Mouse (Mus musculus) natural killer cell, adult 2 months (primary cell): ENCODE results near the gene Farsa.
A peak's percentile ranks its signal among the peaks of the same experiment; 100 is the strongest.
"Not testable (repeated sequence)": the region's sequence is repeated elsewhere in the genome, so short reads cannot be mapped to it uniquely, and the experiment has no call there.

Experiments used
- DNase-seq, 2 experiments: peaks; one replicate each; pipeline ENCODE4 v3.0.0; 2022; ENCODE audit warnings: low spot score in 2 of 2

Gene Farsa

DNA sequence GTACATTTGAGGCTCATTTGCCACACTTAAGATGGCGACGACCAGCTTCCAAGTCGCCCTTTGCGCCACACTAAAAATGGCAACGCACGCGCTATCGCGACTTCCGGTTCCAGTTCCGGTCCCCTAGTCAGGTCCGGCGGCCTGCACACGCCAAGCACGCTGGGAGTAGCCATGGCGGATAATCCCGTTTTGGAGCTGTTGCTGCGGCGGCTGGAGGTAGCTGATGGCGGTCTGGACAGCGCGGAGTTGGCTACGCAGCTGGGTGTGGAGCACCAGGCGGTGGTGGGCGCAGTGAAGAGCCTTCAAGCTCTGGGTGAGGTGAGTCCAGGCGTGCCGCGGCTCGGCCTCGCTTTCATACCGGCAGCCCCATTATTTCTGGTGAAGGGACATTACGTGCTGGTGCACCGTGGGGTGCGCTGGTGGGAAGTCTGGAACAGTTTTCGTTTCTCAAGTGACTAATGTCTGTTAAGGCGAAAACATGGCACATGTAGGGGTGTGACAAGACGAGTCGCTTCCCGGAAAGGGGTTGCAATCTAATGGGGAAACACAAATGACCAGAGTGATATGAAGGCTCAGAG lies at the start of gene Farsa:
Gene Farsa, plus strand, starts transcription at position 126 of the 578 bp plus-strand sequence.
- DNase-seq: peak; percentile 90 to 92

DNA sequence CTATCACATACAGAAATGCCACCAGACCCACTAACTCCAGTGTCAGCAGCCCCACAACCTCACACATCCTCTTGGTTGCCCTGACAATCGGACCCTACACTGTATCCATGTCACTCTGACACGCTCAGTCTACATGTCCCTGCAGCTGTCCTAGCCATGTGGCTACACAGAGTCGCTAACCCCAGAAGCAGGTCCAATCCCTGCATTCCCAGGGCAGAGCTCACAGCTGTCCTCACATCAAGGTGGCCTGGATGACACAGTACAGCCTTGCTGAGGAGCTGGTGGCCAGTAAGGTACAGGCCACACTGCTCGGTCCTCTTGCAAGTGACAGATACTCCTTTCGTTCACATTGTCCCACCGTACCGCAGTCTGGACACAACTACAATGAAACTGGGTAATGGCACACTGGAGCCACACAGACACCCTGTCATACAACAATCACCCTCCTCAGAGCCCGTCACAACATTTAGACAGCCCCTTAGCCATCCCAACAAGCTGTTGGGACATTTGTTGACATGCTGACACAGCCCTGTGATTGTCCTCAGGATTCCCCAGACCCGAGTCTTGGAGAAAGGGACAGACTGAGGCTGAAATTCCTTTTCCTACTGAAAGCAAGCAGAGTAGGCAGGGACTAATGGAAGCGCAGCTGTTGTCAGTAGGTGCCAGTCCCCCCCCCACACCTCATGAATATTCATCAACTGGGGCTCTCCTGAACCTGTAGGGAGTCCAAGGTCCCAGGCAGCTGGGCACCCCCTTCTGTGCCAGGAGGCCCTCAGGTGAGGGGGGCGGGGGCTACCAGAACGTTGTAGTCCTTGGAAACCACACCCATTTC lies 47.5 kb upstream of the Farsa start:
- no peak for DNase-seq

DNA sequence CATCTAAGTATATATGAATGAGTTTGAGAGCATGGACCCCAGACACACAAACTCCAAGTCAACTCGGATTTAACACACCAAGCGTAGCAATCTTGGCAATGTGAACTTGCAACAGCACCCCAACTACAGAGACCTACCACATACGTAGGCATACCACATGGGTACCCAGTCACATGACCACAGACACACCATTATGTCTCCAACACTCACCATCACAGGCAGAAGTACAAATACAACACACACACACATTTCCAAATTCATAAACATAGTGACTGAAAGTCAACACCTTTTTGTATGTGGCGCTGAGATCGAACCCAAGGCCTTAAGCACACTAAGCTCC lies 46.9 kb upstream of the Farsa start:
- DNase-seq: no peak

DNA sequence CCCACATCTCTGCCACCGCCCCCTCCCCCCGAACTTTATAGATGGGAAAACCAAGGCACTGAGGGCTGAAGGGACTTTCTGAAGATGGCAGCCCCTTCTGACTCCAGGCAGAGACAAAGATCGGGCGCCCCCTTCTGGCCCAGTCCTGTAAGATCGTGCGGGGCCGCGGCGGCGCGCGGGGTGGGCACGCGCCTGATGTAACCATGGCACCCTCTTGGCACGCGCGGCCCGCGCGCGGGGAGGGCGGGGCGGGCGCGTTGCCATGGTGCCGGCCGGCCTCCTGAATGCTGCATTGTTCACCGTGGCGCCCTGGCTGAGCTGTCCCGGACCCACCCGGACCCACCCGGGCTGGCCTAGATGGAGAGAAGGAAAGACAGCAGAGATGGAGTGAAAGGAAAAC lies 45.9 kb upstream of the Farsa start:
- DNase-seq: peak; percentile 80 to 88

DNA sequence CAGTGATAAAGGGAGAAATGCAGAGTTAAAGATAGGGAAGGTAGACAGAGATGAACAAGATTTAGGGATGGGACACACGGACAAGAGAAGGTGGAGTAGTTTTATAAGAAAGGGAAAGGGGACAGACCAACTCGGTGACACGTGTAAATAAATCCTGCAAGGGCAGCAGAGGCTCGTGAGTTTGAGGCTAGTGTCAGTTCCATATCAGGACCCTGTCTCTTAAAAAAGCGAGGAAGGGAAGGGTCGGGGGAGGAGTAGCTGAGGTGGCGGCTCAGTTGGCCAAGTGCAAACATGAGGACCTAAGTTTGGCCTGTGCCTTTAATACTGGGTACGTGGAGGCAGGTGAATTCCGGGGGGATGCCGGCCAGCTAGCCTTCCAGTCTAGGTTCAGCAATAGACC lies 45.5 kb upstream of the Farsa start:
- no peak for DNase-seq

DNA sequence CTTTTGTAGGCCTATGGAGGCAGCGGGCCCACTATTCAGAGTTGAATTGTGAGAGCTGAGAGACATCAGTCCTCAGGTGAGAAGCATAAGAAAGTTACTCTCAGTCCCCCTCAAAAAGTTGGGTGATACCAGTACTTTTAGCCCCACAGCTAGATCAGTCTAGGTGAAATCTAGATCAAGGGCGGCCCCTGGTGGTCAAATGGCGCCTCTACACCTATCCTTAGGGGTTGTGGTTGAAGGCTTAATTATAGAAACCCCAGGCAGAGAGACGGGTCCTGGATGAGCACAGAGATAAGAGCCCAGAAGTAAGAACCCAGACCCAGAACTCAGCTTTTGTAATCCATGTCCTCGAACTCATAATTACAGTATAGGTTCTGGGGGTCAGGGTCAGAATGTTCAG lies 43.7 kb upstream of the Farsa start:
- peak; percentile 70 to 80 for DNase-seq

DNA sequence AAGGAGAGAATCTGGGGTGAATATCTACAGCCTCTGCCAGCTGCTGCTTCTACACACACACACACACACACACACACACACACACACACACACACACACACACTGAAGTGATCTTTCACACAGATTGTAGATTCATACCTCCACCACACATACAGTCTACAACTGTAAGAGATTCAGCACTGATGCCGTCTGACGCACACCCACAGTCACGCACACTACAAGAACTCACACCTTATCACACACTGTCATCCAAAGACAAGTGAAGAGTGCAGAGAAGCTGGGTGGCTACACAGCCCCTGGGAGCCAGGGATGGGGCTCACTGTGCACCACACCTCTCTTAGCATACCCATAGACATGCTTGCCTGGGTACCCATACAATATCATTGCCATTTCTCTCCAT lies 43.0 kb upstream of the Farsa start:
- DNase-seq: no peak

DNA sequence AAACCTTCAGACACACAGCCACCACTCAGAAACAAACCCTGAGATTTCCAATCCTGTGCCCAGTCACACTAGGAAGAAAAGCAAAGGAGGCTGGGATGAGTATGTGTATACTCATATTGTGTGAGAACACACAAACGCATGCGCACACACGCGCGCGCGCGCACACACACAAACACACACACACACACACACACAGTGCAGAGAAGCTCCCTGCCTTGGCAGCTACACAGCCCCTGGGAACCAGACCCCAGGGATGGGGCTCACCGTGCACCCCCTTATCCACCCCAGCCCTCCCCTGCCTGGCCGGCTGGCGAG lies 42.6 kb upstream of the Farsa start:
- DNase-seq: no peak

DNA sequence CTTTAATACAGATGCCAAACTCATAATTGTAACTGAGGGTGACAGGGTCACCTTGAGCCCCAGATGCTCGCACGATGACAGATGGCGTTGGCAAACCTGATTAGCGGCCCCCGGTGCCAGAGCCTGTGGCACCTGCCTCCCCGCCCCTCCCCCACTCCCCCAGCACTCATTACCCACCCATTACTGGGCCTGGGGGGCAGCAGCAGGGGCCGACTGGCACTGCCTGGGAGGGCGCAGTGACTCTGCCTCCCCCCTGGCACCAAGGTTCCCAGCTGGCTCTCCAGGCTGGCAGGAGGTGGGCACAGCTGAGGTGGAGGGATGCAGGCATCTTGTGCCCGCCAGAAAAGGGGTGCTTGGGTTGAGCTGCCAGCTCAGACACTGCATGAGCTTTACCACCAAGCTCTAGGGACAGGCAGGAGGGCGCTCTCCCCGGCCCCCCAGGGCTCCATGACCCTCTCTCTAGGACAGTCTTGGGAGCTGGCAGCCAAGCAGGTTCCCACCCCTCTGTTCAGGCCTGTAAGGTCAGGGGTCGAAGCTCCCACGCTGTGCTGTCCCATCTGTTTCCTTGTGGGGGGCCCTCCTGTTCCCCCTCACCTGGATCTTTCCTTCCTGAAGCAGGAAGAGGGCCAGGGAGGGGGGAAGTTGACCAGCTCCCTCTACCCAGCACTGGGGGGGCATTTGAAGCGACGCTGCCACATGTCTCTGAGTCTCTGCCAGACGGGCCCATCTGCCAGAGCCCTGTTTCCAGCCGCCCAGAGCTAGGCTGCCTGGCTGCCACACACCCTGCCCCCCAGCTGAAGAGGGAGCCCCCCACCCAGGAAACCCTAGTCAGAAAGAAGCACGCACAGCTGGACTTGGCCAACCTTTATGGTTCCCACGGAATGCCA lies 42.0 kb upstream of the Farsa start:
- DNase-seq: no peak

DNA sequence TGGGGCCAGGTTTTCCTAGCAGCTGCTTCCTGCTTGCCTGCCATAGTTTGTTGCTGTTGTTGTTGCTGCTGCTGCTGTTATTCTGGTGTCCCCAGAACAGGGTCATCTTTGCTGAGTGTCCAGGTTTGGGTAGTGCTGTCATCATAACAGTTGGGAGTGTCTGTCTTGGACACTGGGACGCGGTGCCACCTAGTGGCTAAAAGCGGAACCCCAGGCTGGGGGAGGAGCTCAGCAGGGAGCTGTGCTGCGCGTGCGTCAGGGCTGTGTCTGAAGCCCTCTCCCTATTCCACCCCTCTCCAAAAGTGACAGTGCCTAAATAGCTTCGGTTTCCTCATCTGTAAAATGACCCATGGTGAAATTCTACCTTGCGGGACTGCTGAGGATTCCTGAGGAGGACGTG lies 41.2 kb upstream of the Farsa start:
- DNase-seq: peak; percentile 89 to 93

DNA sequence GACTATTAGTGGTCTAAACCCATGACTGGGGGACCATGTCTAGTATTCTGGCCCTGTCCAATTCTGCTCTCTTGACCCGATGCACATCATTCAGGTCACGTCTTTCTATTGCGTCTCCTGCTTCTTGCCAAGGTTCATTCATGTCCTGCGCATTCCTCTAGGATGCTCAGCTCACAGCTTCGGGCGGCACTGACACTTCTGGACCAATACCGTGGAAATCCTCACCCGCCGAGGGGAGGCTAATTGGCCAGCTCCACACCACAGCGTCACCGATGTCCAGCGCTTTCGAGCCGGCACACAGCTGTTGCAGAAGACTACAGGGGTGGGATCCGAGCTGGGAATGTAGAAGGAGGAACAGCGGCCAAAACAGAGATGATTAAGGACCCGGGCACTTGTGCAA lies 40.7 kb upstream of the Farsa start:
- no peak for DNase-seq

DNA sequence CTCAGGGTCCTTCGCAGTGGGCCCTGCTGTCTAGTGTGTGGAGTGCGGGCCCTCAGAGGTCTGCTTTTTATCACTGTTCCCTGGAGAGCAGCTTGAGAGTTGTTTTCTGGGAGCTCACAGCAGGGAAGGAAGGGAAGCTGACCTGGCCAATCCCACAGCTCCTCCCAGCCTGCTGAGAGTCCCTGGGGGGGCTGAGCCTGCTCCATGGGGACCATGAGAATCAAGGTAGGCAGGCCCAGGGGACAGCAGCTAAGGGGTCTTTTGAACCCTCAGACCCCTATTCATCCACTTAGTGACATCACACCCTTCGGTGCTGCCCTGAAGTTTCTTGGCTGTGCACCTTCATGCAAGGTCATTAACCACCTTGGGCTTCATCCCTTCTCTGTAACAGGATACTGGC lies 34.1 kb upstream of the Farsa start, which contains the start of gene Dand5:
Gene Dand5, minus strand, starts transcription at position 101 of the 400 bp plus-strand sequence.
- no peak for DNase-seq

DNA sequence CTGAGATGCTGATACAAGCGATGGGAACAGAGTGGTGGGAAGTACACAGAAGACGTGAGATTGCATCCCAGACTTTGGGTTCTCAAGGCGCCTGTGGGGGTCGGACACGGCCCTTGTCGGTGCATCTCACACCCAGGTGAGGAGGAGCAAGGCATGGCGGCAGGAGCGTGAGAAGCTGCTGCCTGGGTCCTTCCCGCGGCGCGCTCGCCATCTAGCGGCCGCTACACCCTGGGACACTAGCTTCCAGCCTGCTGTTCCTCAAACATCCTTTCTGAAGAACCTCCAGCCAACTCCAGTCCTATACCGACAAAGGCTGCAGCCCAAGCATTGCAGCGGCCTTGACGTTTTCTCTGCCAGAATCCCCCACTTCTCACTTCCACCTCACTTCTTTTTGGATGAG lies 33.1 kb upstream of the Farsa start:
- peak in 1 of 2 experiments; percentile 60 for DNase-seq

DNA sequence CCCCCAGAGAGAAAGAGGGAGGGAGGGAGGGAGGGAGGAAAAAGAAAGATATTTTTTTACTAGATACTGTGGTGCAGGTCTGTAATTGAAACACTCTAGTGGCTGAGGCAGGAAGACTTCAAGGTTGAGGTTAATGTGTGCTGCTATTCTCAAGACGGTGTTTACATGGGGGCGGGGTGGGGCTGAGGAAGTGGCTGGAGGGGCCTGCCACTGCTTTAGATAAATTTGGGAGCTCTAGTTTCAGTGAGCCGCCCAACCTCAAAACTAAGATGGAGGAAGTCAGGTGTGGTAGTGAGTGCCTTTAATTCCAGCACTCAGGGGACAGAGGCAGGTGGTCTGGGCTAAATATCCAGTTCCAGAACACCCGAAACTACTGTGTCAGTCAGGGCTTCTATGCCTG lies 31.2 kb upstream of the Farsa start:
- peak; percentile 27 to 42 for DNase-seq

DNA sequence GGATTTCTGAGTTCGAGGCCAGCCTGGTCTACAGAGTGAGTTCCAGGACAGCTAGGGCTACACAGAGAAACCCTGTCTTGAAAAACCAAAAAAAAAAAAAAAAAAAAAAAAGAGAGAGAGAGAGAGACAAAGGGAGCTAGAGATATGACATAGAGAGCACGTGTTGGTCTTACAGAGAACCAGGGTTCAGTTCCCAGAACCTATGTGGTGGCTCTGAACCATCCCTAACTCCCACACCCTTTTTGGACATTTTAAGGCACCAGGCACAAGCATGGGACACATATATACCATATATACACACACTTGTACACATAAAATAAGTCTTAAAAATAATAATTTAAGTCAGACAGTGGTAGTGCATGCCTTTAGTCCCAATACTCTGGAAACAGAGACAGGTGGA lies 30.3 kb upstream of the Farsa start:
- not testable (repeated sequence) for DNase-seq

DNA sequence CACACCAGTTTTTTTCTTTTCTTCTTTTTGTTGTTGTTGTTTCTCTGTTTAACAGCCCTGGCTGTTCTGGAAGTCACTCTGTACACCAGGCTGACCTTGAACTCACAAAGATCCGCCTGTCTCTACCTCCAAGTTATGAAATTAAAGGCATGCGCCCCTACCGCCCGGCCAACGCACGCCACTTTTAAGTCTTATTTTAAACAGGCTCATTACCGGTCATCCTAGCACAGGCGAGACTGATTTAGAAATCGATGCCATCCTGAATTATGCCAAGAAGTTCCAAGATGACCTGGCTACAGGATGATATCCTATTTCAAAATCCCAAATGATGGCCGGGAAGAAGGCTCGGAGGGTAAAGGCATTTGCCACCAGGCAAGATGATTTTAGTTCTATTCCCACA lies 25.3 kb upstream of the Farsa start, which contains the start of gene Gadd45gip1:
Gene Gadd45gip1, plus strand, starts transcription at position 33 of the 400 bp plus-strand sequence.
- DNase-seq: peak; percentile 68 to 79

DNA sequence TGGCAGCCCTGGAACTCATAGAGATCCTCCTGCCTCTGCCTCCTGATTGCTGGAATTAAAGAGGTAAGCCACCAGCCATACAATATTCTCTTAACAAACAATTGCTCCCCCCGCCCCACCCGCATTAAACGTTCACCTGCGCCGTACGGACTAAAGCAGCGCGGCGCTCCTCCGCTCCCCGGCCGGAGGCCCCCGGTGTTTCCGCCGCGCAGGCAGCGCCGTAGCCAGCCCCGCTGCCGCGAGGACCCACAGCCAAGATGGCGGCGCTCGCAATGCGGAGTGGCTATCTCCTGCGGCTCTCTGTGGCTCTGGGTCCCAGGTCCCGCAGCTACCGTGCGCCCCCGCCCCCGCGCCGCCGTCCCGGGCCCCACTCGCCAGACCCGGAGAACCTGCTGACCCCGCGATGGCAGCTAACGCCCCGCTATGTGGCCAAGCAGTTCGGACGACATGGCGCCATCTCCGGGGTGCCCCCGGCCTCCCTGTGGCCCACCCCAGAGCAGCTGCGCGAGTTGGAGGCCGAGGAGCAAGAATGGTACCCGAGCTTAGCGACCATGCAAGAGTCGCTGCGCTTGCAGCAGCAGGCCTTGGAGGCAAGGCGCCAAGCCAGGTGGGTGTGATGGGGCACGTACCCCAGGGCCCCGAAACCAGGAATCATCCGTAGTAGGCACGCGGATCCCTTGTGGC lies 24.6 kb upstream of the Farsa start:
- peak; percentile 72 to 78 for DNase-seq

DNA sequence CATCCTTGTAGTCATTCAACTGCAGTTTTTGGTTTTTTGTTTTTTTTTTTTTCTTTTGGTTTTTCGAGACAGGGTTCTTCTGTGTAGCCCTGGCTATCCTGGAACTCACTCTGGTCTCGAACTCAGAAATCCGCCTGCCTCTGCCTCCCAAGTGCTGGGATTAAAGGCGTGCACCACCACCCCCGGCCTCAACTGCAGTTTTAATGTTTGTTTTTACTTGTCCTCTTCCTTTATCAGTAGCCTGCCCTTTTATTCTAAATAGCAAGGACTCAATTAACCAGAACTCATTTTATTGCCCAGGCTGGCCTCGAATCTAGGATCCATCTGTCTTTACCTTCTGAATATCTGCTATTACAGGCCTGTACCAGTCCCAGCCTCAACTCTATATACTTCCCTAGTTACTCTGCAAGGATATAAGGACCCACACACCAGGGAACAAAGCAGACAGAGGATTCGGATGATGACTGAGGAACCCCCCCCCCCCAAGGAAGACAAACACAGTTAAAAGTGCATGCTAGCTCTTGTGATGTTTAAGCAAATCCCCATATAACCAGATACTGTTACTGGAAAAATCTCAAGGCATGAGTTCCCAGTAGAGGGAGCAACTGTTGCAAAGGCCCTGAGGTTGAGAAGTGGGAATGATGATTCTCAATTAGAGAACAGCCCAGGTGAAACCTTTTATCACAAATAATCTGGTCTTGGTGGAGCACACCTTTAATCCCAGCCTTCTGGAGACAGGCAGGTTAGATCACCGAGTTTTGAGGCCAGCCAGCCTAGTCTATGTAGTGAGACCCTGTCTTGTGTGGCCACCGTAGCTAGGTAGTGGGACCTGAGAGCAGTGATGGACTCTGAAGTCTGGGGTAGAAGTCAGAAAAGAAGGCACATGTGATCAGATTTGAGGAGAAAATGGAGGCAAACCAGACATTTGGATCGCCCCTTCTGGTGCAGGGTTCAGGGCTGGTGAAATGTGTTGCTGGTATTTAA lies 23.7 kb upstream of the Farsa start:
- DNase-seq: no peak

DNA sequence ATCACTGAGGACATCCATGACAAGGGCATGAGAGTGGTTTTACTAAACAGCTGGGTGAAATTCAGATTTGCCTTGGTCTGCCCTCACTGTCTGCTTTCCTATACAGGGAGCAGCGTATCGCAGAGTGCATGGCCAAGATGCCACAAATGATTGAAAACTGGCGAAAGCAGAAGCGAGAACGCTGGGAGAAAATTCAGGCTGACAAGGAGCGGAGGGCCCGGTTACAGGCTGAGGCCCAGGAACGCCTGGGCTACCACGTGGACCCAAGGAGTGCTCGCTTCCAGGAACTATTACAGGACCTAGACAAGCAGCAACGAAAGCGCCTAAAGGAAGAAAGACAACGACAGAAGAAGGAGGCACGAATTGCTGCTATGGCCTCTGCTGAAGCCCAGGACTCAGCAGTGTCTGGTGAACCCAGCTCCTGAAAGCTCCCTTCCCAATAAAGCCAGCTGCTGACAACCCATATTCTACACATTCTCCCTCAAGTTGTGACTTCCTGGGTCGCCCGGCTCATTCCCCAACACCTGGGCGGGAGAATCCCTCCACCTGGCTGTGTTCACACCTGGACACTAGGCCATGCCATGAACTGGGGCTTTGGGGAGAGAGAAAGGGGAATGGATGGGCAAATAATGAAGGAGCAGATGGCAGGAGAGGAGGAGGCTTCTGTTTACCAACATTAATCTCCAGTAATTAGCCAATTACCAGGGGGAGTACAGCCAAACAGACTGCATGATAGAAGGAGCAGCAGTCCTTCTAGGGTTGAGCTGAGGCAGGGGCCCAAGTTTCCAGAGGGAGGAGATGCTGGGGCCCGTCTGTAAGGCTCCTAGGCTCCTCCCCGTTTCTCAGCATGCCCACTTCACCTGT lies 22.6 kb upstream of the Farsa start:
- DNase-seq: no peak
